Mouse (Mus musculus): ENCODE results near the gene Iba57. TPM values are rescaled to one million over a fixed set of nuclear protein-coding genes. Genes with fewer than 3 reads are reported as not detected.

Iba57 gene
- polyA plus RNA-seq, 1 experiment from 2014 or later, result 2.6 TPM

- peak; percentile 92 for ATAC-seq (ENCODE audit: insufficient read depth, low FRiP score, low TSS enrichment)
- peak within 1 kb of the TSS; percentile 82 for H3K4me3 ChIP-seq (ENCODE audit: low read depth, low read length)
- no peaks in the 10 kb centered on the region for H3K27me3 ChIP-seq (ENCODE audit: control insufficient read depth, insufficient read depth, low read length)
- H3K9me3 ChIP-seq (ENCODE audit: control insufficient read depth, low read length), result no peaks in the 10 kb centered on the region
- peak; percentile 97 for DNase-seq (ENCODE audit: low spot score)
- peaks cover 12% of the 10 kb centered on the region for H3K4me1 ChIP-seq (ENCODE audit: control insufficient read depth, insufficient read depth, low read length)
- peak within 1 kb of the TSS; percentile 73 for H3K9ac ChIP-seq (ENCODE audit: low read length)
- WGBS, result under 1% methylated on average over 63 of the region's 63 CpGs
- no peak within 1 kb of the TSS for H3K27ac ChIP-seq (ENCODE audit: low read depth, low read length)
- peak within 1 kb of the TSS; percentile 77 for H3K4me2 ChIP-seq (ENCODE audit: low read depth)
- H3K36me3 ChIP-seq (ENCODE audit: control insufficient read depth, insufficient read depth, low read length), result peaks cover 2% of the 10 kb centered on the region; the same call in 1 of the 2 replicates
Observed at GRCm38 (mm10) chr11:59202081-59202995, 38.8 kb upstream of the Iba57 start, which contains the start of gene Mrpl55. Gene Mrpl55, plus strand, starts transcription at chr11:59202486.

- Histone ChIP-seq H3K9ac (ENCODE audit: low read length) (peak overlapping the region; percentile 73), H3K4me1 (ENCODE audit: control insufficient read depth, insufficient read depth, low read length) (peaks cover 12% of the 10 kb centered on the region), H3K27ac (ENCODE audit: low read depth, low read length) (no peak overlapping the region), H3K9me3 (ENCODE audit: control insufficient read depth, low read length) (no peaks in the 10 kb centered on the region), H3K4me3 (ENCODE audit: low read depth, low read length) (peak overlapping the region; percentile 82), H3K36me3 (ENCODE audit: control insufficient read depth, insufficient read depth, low read length) (peaks cover 2% of the 10 kb centered on the region; the same call in 1 of the 2 replicates), H3K4me2 (ENCODE audit: low read depth) (peak overlapping the region; percentile 77), H3K27me3 (ENCODE audit: control insufficient read depth, insufficient read depth, low read length) (no peaks in the 10 kb centered on the region)
- WGBS, result 36% methylated on average over 16 of the region's 16 CpGs
- DNase-seq (ENCODE audit: low spot score) (no peak), ATAC-seq (ENCODE audit: insufficient read depth, low FRiP score, low TSS enrichment) (no peak)
Observed at GRCm38 (mm10) chr11:59201216-59202002, 37.9 kb upstream of the Iba57 start.

- Histone ChIP-seq H3K27me3 (ENCODE audit: control insufficient read depth, insufficient read depth, low read length) (no peaks in the 10 kb centered on the region), H3K4me3 (ENCODE audit: low read depth, low read length) (no peak overlapping the region), H3K36me3 (ENCODE audit: control insufficient read depth, insufficient read depth, low read length) (no peaks in the 10 kb centered on the region), H3K4me2 (ENCODE audit: low read depth) (no peak overlapping the region), H3K9me3 (ENCODE audit: control insufficient read depth, low read length) (no peaks in the 10 kb centered on the region), H3K9ac (ENCODE audit: low read length) (no peak overlapping the region), H3K27ac (ENCODE audit: low read depth, low read length) (no peak overlapping the region), H3K4me1 (ENCODE audit: control insufficient read depth, insufficient read depth, low read length) (no peaks in the 10 kb centered on the region)
- ATAC-seq (ENCODE audit: insufficient read depth, low FRiP score, low TSS enrichment) (no peak), DNase-seq (ENCODE audit: low spot score) (no peak)
Observed at GRCm38 (mm10) chr11:59196230-59196629, 32.7 kb upstream of the Iba57 start.

GRCm38 (mm10) chr11:59192059-59192386 lies 28.5 kb upstream of the Iba57 start, which contains the start of gene Guk1:
Gene Guk1, minus strand, starts transcription at chr11:59192212.
- H3K27ac ChIP-seq (ENCODE audit: low read depth, low read length), result peak within 1 kb of the TSS; percentile 63
- H3K4me2 ChIP-seq (ENCODE audit: low read depth), result peak within 1 kb of the TSS; percentile 58
- peak within 1 kb of the TSS; percentile 53 for H3K9ac ChIP-seq (ENCODE audit: low read length)
- no peaks in the 10 kb centered on the region for H3K4me1 ChIP-seq (ENCODE audit: control insufficient read depth, insufficient read depth, low read length)
- H3K36me3 ChIP-seq (ENCODE audit: control insufficient read depth, insufficient read depth, low read length), result no peaks in the 10 kb centered on the region
- peak within 1 kb of the TSS; percentile 69 for H3K4me3 ChIP-seq (ENCODE audit: low read depth, low read length)
- H3K27me3 ChIP-seq (ENCODE audit: control insufficient read depth, insufficient read depth, low read length), result no peaks in the 10 kb centered on the region
- DNase-seq (ENCODE audit: low spot score) (no peak), ATAC-seq (ENCODE audit: insufficient read depth, low FRiP score, low TSS enrichment) (peak; percentile 73)
- no peaks in the 10 kb centered on the region for H3K9me3 ChIP-seq (ENCODE audit: control insufficient read depth, low read length)
- 5% methylated on average over 16 of the region's 16 CpGs for WGBS

GRCm38 (mm10) chr11:59191231-59192058 lies 27.9 kb upstream of the Iba57 start:
- Histone ChIP-seq H3K27ac (ENCODE audit: low read depth, low read length) (peak overlapping the region; percentile 63), H3K4me2 (ENCODE audit: low read depth) (peak overlapping the region; percentile 58), H3K27me3 (ENCODE audit: control insufficient read depth, insufficient read depth, low read length) (no peaks in the 10 kb centered on the region), H3K9ac (ENCODE audit: low read length) (peak overlapping the region; percentile 53), H3K4me1 (ENCODE audit: control insufficient read depth, insufficient read depth, low read length) (no peaks in the 10 kb centered on the region), H3K9me3 (ENCODE audit: control insufficient read depth, low read length) (no peaks in the 10 kb centered on the region), H3K4me3 (ENCODE audit: low read depth, low read length) (peak overlapping the region; percentile 69), H3K36me3 (ENCODE audit: control insufficient read depth, insufficient read depth, low read length) (no peaks in the 10 kb centered on the region)
- peak; percentile 88 for DNase-seq (ENCODE audit: low spot score)
- ATAC-seq (ENCODE audit: insufficient read depth, low FRiP score, low TSS enrichment), result peak; percentile 97
- WGBS, result under 1% methylated on average over 57 of the region's 59 CpGs

GRCm38 (mm10) chr11:59187706-59188105 lies 24.2 kb upstream of the Iba57 start:
- Histone ChIP-seq H3K27ac (ENCODE audit: low read depth, low read length) (no peak overlapping the region), H3K9me3 (ENCODE audit: control insufficient read depth, low read length) (no peaks in the 10 kb centered on the region), H3K36me3 (ENCODE audit: control insufficient read depth, insufficient read depth, low read length) (peaks cover 4% of the 10 kb centered on the region), H3K9ac (ENCODE audit: low read length) (no peak overlapping the region), H3K4me1 (ENCODE audit: control insufficient read depth, insufficient read depth, low read length) (no peaks in the 10 kb centered on the region), H3K4me2 (ENCODE audit: low read depth) (no peak overlapping the region), H3K4me3 (ENCODE audit: low read depth, low read length) (no peak overlapping the region), H3K27me3 (ENCODE audit: control insufficient read depth, insufficient read depth, low read length) (no peaks in the 10 kb centered on the region)
- 72% methylated on average over 6 of the region's 6 CpGs for WGBS
- DNase-seq (ENCODE audit: low spot score), result no peak
- ATAC-seq (ENCODE audit: insufficient read depth, low FRiP score, low TSS enrichment), result no peak

- DNase-seq (ENCODE audit: low spot score), result no peak
- no peak overlapping the region for H3K27ac ChIP-seq (ENCODE audit: low read depth, low read length)
- no peaks in the 10 kb centered on the region for H3K9me3 ChIP-seq (ENCODE audit: control insufficient read depth, low read length)
- H3K4me3 ChIP-seq (ENCODE audit: low read depth, low read length), result no peak overlapping the region
- WGBS, result 79% methylated on average over 5 of the region's 5 CpGs
- no peak overlapping the region for H3K9ac ChIP-seq (ENCODE audit: low read length)
- peaks cover 4% of the 10 kb centered on the region for H3K36me3 ChIP-seq (ENCODE audit: control insufficient read depth, insufficient read depth, low read length)
- H3K27me3 ChIP-seq (ENCODE audit: control insufficient read depth, insufficient read depth, low read length), result no peaks in the 10 kb centered on the region
- no peak for ATAC-seq (ENCODE audit: insufficient read depth, low FRiP score, low TSS enrichment)
- no peaks in the 10 kb centered on the region for H3K4me1 ChIP-seq (ENCODE audit: control insufficient read depth, insufficient read depth, low read length)
- H3K4me2 ChIP-seq (ENCODE audit: low read depth), result no peak overlapping the region
Observed at GRCm38 (mm10) chr11:59185490-59185889, 22.0 kb upstream of the Iba57 start.

- ATAC-seq (ENCODE audit: insufficient read depth, low FRiP score, low TSS enrichment) (peak; percentile 23; the same call in 1 of the 2 replicates), DNase-seq (ENCODE audit: low spot score) (peak; percentile 40)
- no peak overlapping the region for H3K4me2 ChIP-seq (ENCODE audit: low read depth)
- no peak overlapping the region for H3K27ac ChIP-seq (ENCODE audit: low read depth, low read length)
- no peaks in the 10 kb centered on the region for H3K9me3 ChIP-seq (ENCODE audit: control insufficient read depth, low read length)
- no peak overlapping the region for H3K9ac ChIP-seq (ENCODE audit: low read length)
- H3K4me1 ChIP-seq (ENCODE audit: control insufficient read depth, insufficient read depth, low read length), result no peaks in the 10 kb centered on the region
- no peak overlapping the region for H3K4me3 ChIP-seq (ENCODE audit: low read depth, low read length)
- peaks cover 2% of the 10 kb centered on the region; the same call in 1 of the 2 replicates for H3K27me3 ChIP-seq (ENCODE audit: control insufficient read depth, insufficient read depth, low read length)
- peaks cover 4% of the 10 kb centered on the region for H3K36me3 ChIP-seq (ENCODE audit: control insufficient read depth, insufficient read depth, low read length)
- WGBS, result 53% methylated on average over 3 of the region's 3 CpGs
Observed at GRCm38 (mm10) chr11:59183821-59184220, 20.3 kb upstream of the Iba57 start.
